Mouse (Mus musculus) midbrain, embryonic 13.5 days (tissue): ENCODE measurements around the gene Aldh1l1. TPM values are rescaled to one million over a fixed set of nuclear protein-coding genes. Genes with fewer than 3 reads are reported as not detected.

Experiments
- ATAC-seq: fragments of 200-750 bp; cut with Nextera tagmentation; 2 replicates; pipeline ENCODE4 v1.8.0; 2017; ENCODE audit warnings: mild to moderate bottlenecking, moderate TSS enrichment, moderate library complexity
- H3K27ac ChIP-seq: fragments of 300-500 bp; sonication (generic); 2 replicates; pipeline ENCODE4 v1.5.1; 2015; ENCODE audit warnings: inconsistent platforms, mild to moderate bottlenecking, moderate library complexity
- H3K27me3 ChIP-seq: fragments of 300-500 bp; sonication (generic); 2 replicates; pipeline ENCODE4 v1.6.1; 2015; ENCODE audit warnings: mild to moderate bottlenecking, inconsistent platforms
- H3K36me3 ChIP-seq: fragments of 300-500 bp; sonication (generic); 2 replicates; pipeline ENCODE4 v1.6.1; 2015; ENCODE audit warnings: mild to moderate bottlenecking, inconsistent platforms
- H3K4me1 ChIP-seq: fragments of 300-500 bp; sonication (generic); replicated peaks from 2 replicates; pipeline ENCODE4 v1.6.1; 2015; ENCODE audit warnings: inconsistent platforms
- H3K4me2 ChIP-seq: fragments of 300-500 bp; sonication (generic); replicated peaks from 2 replicates; pipeline ENCODE4 v1.6.1; 2015; ENCODE audit warnings: moderate library complexity, mild to moderate bottlenecking, inconsistent platforms
- H3K4me3 ChIP-seq: fragments of 300-500 bp; sonication (generic); replicated peaks from 2 replicates; pipeline ENCODE4 v1.5.1; 2015; ENCODE audit warnings: mild to moderate bottlenecking, inconsistent platforms
- H3K9ac ChIP-seq: fragments of 300-500 bp; sonication (generic); replicated peaks from 2 replicates; pipeline ENCODE4 v1.6.1; 2015; ENCODE audit warnings: mild to moderate bottlenecking, inconsistent platforms
- H3K9me3 ChIP-seq: fragments of 300-500 bp; sonication (generic); 2 replicates; pipeline ENCODE4 v1.6.1; 2016; ENCODE audit warnings: mild to moderate bottlenecking, inconsistent platforms
- WGBS: fragments of 180-500 bp; shearing (Covaris S2); methylation state at CpG from one replicate; pipeline ENCODE4 v1.1.7; 2015; 5-methylcytosine and 5-hydroxymethylcytosine counted together
- polyA plus RNA-seq: library from polyadenylated mRNA; unstranded; fragments of >200 nt; fragmentation: Nextera tagmentation; extraction: Ambion mirVana; gene quantifications from 2 replicates; pipeline ENCODE4 v1.2.1, GENCODE M21; 2015

The Aldh1l1 gene
- polyA plus RNA-seq, 1 experiment from 2014 or later = 30.8 TPM

DNA sequence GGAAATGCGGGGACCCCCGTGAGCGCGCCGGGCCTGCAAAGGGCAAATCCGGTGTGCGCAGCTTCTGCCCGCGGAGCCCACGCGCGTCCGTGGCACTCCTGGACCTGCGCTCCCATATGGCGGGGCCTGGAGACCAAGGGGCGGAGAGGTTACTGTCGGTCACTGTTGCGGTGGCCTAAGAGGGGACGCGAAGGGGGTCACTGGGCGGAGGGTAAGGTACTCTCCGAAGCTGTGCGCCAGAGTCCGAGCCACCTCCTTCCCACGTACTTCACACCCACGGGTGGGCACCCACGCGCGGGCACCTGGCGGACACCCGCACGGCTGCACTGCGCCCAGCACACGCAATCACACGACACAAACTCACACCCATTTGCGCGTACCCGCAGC lies 23.4 kb upstream of the Aldh1l1 start:
- WGBS = under 1% methylated on average over 37 of the region's 38 CpGs
- Histone ChIP-seq H3K36me3 (peaks cover 3% of the 10 kb centered on the region; the same call in 1 of the 2 replicates), H3K4me1 (peaks cover 23% of the 10 kb centered on the region), H3K9me3 (no peaks in the 10 kb centered on the region), H3K27me3 (peaks cover 36% of the 10 kb centered on the region), H3K27ac (peak overlapping the region; percentile 32; the same call in 1 of the 2 replicates), H3K4me3 (peak overlapping the region; percentile 67), H3K4me2 (peak overlapping the region; percentile 100), H3K9ac (peak overlapping the region; percentile 72)
- peak; percentile 63 for ATAC-seq

DNA sequence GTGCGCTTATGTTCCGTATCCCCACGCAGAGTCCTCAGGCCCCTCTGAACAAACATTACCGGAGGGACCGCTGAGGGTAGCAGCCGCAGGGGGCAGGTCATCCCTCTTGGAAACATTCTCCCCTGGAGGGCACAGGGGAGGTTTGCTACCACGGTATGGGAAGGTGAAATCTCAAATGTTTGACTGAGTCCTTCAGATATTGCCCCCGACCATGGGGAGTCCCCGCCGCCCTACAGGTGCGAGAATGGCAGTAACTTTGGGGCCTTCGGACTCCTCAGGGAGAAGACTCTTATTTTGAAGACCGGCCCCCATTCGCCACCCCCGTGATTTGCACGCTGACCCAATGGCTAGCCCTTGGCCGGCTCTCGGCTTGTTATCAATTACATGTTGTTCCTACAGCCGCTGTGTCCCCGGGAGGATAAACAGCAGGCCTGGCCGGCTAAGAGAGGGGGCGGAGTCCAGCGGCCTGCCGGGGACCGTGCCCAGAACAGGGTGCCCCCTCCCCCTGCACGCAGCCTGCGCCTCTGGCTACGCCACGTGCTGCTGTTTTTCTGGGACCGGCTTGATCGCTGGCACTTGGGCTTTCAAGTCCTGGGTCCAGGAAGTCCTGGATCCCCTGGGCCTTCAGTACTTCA lies 22.9 kb upstream of the Aldh1l1 start:
- no peaks in the 10 kb centered on the region for H3K9me3 ChIP-seq
- H3K36me3 ChIP-seq = peaks cover 3% of the 10 kb centered on the region; the same call in 1 of the 2 replicates
- H3K4me2 ChIP-seq = peak overlapping the region; percentile 100
- peak overlapping the region; percentile 67 for H3K4me3 ChIP-seq
- H3K4me1 ChIP-seq = peaks cover 23% of the 10 kb centered on the region
- under 1% methylated on average over 31 of the region's 31 CpGs for WGBS
- peak overlapping the region; percentile 32; the same call in 1 of the 2 replicates for H3K27ac ChIP-seq
- ATAC-seq = peak; percentile 69
- peak overlapping the region; percentile 72 for H3K9ac ChIP-seq
- H3K27me3 ChIP-seq = peaks cover 36% of the 10 kb centered on the region

DNA sequence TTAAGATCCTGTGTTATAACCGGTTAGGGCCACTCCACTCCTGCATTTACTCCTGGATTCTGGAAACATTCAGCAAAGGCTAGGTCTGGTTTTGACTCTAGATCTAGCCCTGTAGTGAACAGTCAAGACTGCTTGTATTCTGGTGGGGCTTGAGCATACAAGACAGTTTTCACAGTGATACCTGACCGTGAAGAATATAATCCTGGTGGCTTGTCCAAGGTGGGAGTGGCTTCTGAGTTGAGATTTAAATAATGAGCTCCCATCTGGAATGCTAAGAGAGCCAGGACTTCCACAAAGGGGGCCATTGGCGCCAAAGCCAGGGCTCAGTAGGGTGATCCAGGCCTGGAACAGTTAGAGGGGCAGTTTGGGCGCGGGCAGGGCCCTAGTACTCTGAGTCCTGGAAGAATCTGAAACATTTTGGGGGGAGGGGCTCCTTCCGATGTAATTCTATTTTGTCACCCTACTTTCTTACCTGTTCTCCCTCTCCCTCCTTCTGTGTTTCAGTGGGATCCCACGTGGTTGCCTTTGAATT lies 22.3 kb upstream of the Aldh1l1 start:
- Histone ChIP-seq H3K4me2 (peak overlapping the region; percentile 100), H3K27me3 (peaks cover 36% of the 10 kb centered on the region), H3K9me3 (no peaks in the 10 kb centered on the region), H3K27ac (no peak overlapping the region), H3K4me3 (peak overlapping the region; percentile 67), H3K36me3 (peaks cover 3% of the 10 kb centered on the region; the same call in 1 of the 2 replicates), H3K4me1 (peaks cover 23% of the 10 kb centered on the region), H3K9ac (peak overlapping the region; percentile 72; the same call in 1 of the 2 replicates)
- ATAC-seq = no peak; the same call in 1 of the 2 replicates
- 31% methylated on average over 7 of the region's 7 CpGs for WGBS

DNA sequence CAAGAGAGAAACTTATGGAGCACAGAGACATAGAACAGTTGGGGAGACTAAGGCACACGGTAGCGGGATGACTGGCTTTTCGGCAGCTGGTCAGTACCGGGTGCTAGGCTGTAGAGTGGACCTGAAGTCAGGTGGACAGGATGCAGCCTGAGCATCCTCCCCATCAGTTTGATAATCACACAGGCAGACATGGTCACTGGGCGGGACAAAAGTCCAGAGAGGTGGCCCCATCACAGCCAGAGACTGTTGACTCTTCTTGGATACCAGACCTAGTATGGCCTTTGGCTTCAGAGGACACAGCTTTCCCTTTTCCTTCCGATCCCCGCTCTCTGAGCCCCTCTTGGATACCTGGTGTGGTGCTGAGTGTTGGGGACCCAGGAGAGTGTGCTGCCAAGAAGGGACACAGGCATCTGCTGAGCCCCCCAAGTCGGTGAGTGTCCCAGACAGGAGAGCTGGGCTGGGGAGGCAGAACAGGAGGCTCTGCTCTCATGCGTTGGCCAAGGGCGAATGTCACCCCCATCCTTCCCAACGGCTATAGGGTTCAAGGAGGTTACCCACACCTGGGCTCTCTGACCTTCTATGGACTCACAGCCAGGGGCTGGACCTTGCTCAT lies 21.1 kb upstream of the Aldh1l1 start:
- Histone ChIP-seq H3K4me3 (no peak overlapping the region), H3K9ac (no peak overlapping the region), H3K4me2 (no peak overlapping the region), H3K36me3 (peaks cover 3% of the 10 kb centered on the region; the same call in 1 of the 2 replicates), H3K27me3 (peaks cover 34% of the 10 kb centered on the region), H3K27ac (no peak overlapping the region), H3K9me3 (no peaks in the 10 kb centered on the region), H3K4me1 (peaks cover 23% of the 10 kb centered on the region)
- ATAC-seq = no peak
- WGBS = 93% methylated on average over 11 of the region's 11 CpGs

DNA sequence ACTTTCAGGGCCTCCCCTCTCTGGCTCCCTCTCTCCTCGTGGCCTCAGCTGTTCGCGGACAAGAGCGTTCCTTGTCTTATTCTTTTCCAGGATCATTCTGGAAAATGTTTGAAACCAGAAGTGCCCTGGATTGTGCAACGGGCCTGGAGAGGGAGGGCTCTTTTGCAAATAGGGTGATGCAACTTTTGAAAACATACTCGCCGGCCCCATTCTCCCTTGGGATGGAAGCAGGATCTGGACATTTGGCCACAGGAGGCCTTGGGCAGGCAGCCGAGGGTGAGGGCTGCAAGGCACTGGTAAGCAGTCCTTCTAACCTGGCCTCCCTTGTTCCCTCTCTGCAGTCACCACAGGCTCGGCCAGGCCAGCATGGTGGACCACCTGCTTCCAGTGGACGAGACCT lies 20.1 kb upstream of the Aldh1l1 start:
- no peak overlapping the region for H3K9ac ChIP-seq
- peaks cover 25% of the 10 kb centered on the region for H3K27me3 ChIP-seq
- no peak overlapping the region for H3K4me3 ChIP-seq
- no peak overlapping the region for H3K4me2 ChIP-seq
- peaks cover 27% of the 10 kb centered on the region for H3K4me1 ChIP-seq
- WGBS = 87% methylated on average over 10 of the region's 10 CpGs
- H3K9me3 ChIP-seq = no peaks in the 10 kb centered on the region
- no peak for ATAC-seq
- H3K36me3 ChIP-seq = peaks cover 3% of the 10 kb centered on the region; the same call in 1 of the 2 replicates
- no peak overlapping the region for H3K27ac ChIP-seq

DNA sequence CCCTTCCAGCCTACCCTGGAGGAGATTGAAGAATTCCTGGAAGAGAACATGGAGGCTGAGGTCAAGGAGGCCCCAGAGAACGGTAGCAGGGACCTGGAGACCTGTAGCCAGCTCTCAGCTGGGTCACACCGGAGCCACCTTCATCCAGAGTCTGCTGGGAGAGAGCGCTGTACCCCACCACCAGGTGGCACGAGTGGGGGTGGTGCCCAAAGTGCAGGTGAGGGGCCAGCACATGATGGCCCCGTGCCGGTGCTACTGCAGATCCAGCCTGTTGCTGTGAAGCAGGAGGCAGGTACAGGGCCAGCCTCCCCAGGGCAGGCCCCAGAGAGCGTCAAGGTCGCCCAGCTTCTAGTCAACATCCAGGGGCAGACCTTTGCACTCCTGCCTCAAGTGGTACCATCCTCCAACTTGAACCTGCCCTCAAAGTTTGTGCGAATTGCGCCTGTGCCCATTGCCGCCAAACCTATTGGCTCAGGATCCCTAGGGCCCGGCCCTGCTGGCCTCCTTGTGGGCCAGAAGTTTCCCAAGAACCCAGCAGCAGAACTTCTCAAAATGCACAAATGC lies 19.3 kb upstream of the Aldh1l1 start:
- ATAC-seq = no peak
- H3K27ac ChIP-seq = no peak overlapping the region
- 93% methylated on average over 12 of the region's 12 CpGs for WGBS

DNA sequence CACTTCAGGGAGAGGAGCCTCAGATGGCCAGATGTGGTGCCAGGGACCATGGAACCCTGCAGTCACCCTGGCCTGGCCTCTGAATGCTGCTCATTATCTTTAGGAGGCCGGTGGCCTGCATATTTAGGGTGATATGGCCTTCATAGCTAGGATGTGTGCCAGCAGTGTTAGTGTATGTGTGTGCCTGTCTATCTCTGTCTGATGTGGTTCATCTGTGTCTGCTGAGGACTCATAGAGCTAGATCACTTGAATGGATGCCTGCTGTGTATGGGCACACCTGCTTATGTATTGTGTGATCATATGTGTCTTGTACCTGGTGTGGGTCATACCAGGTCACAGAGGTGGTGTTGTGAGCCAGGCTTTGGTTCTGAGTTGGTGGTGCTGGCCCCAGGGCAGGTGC lies 18.0 kb upstream of the Aldh1l1 start:
- H3K4me2 ChIP-seq = no peak overlapping the region
- H3K9ac ChIP-seq = no peak overlapping the region
- H3K4me1 ChIP-seq = peaks cover 17% of the 10 kb centered on the region
- peaks cover 14% of the 10 kb centered on the region for H3K27me3 ChIP-seq
- ATAC-seq = no peak
- no peaks in the 10 kb centered on the region for H3K9me3 ChIP-seq
- H3K4me3 ChIP-seq = no peak overlapping the region
- WGBS = 74% methylated on average over 1 of the region's 1 CpGs
- peaks cover 3% of the 10 kb centered on the region; the same call in 1 of the 2 replicates for H3K36me3 ChIP-seq
- H3K27ac ChIP-seq = no peak overlapping the region

More for the DNA sequence above, 19.3 kb upstream of the Aldh1l1 start:
- Histone ChIP-seq H3K9ac (no peak overlapping the region), H3K36me3 (peaks cover 3% of the 10 kb centered on the region; the same call in 1 of the 2 replicates), H3K27me3 (peaks cover 16% of the 10 kb centered on the region), H3K9me3 (no peaks in the 10 kb centered on the region), H3K4me2 (no peak overlapping the region), H3K4me3 (no peak overlapping the region), H3K4me1 (peaks cover 26% of the 10 kb centered on the region)

DNA sequence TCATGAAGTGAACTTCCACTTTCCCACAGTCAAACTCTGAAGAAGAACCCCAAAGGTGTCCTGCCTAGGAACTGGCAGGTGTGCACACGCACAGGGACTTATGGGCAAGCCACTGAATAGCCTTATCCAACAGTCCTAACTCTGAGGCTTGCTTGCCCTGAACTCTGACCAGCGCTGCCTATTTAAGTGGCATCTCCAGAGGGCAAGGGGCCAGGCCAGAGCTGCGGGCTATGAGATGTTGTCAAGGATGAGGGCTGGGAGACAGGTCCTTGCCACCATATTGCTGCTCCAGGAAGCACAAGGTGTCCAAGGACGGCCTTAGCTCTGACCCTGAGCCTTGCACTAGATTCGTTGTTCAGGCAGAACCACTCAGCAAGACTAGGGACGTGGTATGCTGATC lies 17.2 kb upstream of the Aldh1l1 start:
- Histone ChIP-seq H3K9me3 (no peaks in the 10 kb centered on the region), H3K9ac (no peak overlapping the region), H3K27me3 (peaks cover 6% of the 10 kb centered on the region), H3K27ac (no peak overlapping the region), H3K4me2 (no peak overlapping the region), H3K4me1 (peaks cover 8% of the 10 kb centered on the region), H3K36me3 (peaks cover 3% of the 10 kb centered on the region; the same call in 1 of the 2 replicates), H3K4me3 (no peak overlapping the region)
- ATAC-seq = no peak
- WGBS = 89% methylated on average over 6 of the region's 6 CpGs

DNA sequence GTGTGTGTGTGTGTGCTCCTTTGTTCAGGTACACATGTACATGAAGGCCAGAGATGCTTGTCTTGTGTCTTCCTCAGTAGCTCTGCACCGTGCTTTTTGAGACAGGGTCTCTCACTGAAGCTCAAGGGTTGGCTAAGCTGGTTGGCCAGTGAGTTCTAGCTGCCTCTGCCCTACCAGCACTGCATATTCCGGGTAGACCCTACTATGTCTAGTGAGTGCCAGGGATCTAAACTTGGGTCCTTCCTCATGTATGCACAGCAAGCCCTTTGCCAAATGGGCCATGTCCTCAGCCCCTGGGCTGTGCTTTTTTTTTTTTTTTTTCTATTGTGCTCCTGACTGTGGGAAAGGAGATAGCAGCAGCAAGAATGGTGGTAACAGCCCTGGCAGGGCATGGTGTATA lies 16.0 kb upstream of the Aldh1l1 start:
- Histone ChIP-seq H3K27ac (no peak overlapping the region), H3K4me1 (peaks cover 6% of the 10 kb centered on the region; the same call in 1 of the 2 replicates), H3K9me3 (no peaks in the 10 kb centered on the region), H3K9ac (no peak overlapping the region), H3K27me3 (no peaks in the 10 kb centered on the region), H3K4me3 (no peak overlapping the region), H3K4me2 (no peak overlapping the region), H3K36me3 (peaks cover 3% of the 10 kb centered on the region; the same call in 1 of the 2 replicates)
- no peak for ATAC-seq
- 98% methylated on average over 2 of the region's 2 CpGs for WGBS

DNA sequence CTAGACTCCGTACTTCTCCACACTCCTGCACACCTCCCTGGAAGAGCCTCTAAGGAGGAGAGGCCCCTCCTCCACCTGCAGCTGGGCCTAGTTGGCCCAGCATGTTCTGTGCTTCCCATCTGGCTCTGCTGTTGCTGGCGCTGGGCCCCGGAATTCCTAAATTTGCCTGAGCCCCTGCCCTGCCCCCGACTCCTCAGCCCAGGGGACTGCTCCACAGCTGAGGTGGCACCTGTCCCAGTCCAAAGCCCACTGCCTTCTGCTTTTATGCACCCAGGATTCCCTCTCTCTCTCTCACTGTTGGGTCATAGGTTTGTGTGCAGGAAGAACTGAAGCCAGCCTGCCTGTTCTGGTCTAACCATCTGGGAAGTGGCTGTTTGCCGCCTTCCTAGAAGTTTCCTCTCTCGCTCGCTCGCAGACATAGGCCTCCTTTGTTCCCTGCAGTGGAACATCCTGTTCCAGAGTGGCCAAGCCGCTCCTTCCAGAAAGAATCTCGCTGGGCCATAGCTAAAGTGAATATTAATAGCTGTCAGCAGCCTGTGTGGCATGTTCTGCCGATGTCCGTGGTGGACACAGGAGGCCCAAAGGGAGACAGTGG lies 15.2 kb upstream of the Aldh1l1 start:
- Histone ChIP-seq H3K9ac (no peak overlapping the region), H3K4me1 (peaks cover 6% of the 10 kb centered on the region; the same call in 1 of the 2 replicates), H3K4me3 (no peak overlapping the region), H3K36me3 (peaks cover 3% of the 10 kb centered on the region; the same call in 1 of the 2 replicates), H3K4me2 (no peak overlapping the region), H3K27me3 (no peaks in the 10 kb centered on the region), H3K27ac (no peak overlapping the region; the same call in 1 of the 2 replicates), H3K9me3 (no peaks in the 10 kb centered on the region)
- ATAC-seq = no peak
- WGBS = 73% methylated on average over 12 of the region's 12 CpGs

DNA sequence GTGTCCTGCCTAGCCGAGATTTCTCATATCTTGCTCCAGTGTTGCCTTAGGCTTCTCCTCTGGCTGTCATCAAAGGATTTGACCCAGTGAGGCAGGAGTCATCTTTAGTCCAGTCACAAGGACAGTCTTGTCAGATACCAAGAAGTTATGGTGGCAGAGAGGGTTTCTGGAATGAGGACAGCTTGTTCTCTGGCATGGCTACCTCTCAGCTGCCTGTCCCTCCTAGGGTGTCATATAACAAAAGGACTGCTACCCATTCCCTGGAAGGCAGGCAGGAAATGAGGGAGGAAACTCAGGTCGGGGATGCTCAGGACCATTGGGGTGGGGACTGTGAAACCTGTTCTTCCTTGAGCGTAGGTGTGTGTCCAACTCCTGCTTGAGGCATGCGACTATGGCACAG lies 14.1 kb upstream of the Aldh1l1 start:
- 75% methylated on average over 4 of the region's 4 CpGs for whole genome bisulfite sequencing
- no peak overlapping the region for H3K27ac ChIP-seq

More for the DNA sequence above, 14.1 kb upstream of the Aldh1l1 start:
- H3K36me3 ChIP-seq = peaks cover 1% of the 10 kb centered on the region; the same call in 1 of the 2 replicates
- H3K9me3 ChIP-seq = no peaks in the 10 kb centered on the region
- no peak overlapping the region for H3K4me3 ChIP-seq
- H3K9ac ChIP-seq = no peak overlapping the region
- H3K4me2 ChIP-seq = no peak overlapping the region
- no peak for ATAC-seq
- no peaks in the 10 kb centered on the region for H3K27me3 ChIP-seq
- peaks cover 6% of the 10 kb centered on the region; the same call in 1 of the 2 replicates for H3K4me1 ChIP-seq
